Mouse (Mus musculus): ENCODE results near the gene Vwa5b2.

The Vwa5b2 gene

GRCm38 (mm10) chr16:20591076-20591705 is 1.9 kb downstream of the Vwa5b2 start:
- no peak for DNase-seq (ENCODE audit: low read depth, low spot score)

GRCm38 (mm10) chr16:20595060-20595673 is 5.9 kb downstream of the Vwa5b2 start:
- H3K27me3 ChIP-seq (ENCODE audit: control insufficient read depth, insufficient read depth, low read length, poor library complexity, severe bottlenecking): 0 out of 2 replicates have a peak, but pooled peaks cover 1% of the 10 kb centered on the region
- DNase-seq (ENCODE audit: low read depth, low spot score): no peak

More at GRCm38 (mm10) chr16:20591076-20591705, 1.9 kb downstream of the Vwa5b2 start:
- Histone ChIP-seq H3K36me3 (ENCODE audit: control insufficient read depth, insufficient read depth, low read length, poor library complexity, severe bottlenecking) (no peaks in the 10 kb centered on the region), H3K27me3 (ENCODE audit: control insufficient read depth, insufficient read depth, low read length, poor library complexity, severe bottlenecking) (0 out of 2 replicates have a peak, but pooled peaks cover 1% of the 10 kb centered on the region)

GRCm38 (mm10) chr16:20595737-20596136 is 6.5 kb downstream of the Vwa5b2 start:
- Histone ChIP-seq H3K36me3 (ENCODE audit: control insufficient read depth, insufficient read depth, low read length, poor library complexity, severe bottlenecking) (no peaks in the 10 kb centered on the region), H3K27me3 (ENCODE audit: control insufficient read depth, insufficient read depth, low read length, poor library complexity, severe bottlenecking) (0 out of 2 replicates have a peak, but pooled peaks cover 4% of the 10 kb centered on the region)
- no peak for DNase-seq (ENCODE audit: low read depth, low spot score)

More at GRCm38 (mm10) chr16:20595060-20595673, 5.9 kb downstream of the Vwa5b2 start:
- H3K36me3 ChIP-seq (ENCODE audit: control insufficient read depth, insufficient read depth, low read length, poor library complexity, severe bottlenecking): no peaks in the 10 kb centered on the region

GRCm38 (mm10) chr16:20596687-20597441 is 7.6 kb downstream of the Vwa5b2 start:
- H3K36me3 ChIP-seq (ENCODE audit: control insufficient read depth, insufficient read depth, low read length, poor library complexity, severe bottlenecking): no peaks in the 10 kb centered on the region
- 0 out of 2 replicates have a peak, but pooled peaks cover 2% of the 10 kb centered on the region for H3K27me3 ChIP-seq (ENCODE audit: control insufficient read depth, insufficient read depth, low read length, poor library complexity, severe bottlenecking)
- no peak for DNase-seq (ENCODE audit: low read depth, low spot score)

GRCm38 (mm10) chr16:20600511-20600910 is 11.2 kb downstream of the Vwa5b2 start:
- no peak for DNase-seq (ENCODE audit: low read depth, low spot score)
- no peaks in the 10 kb centered on the region for H3K36me3 ChIP-seq (ENCODE audit: control insufficient read depth, insufficient read depth, low read length, poor library complexity, severe bottlenecking)
- H3K27me3 ChIP-seq (ENCODE audit: control insufficient read depth, insufficient read depth, low read length, poor library complexity, severe bottlenecking): 0 out of 2 replicates have a peak, but pooled peaks cover 2% of the 10 kb centered on the region

GRCm38 (mm10) chr16:20604705-20605104 is 15.4 kb downstream of the Vwa5b2 start:
- Histone ChIP-seq H3K36me3 (ENCODE audit: control insufficient read depth, insufficient read depth, low read length, poor library complexity, severe bottlenecking) (no peaks in the 10 kb centered on the region), H3K27me3 (ENCODE audit: control insufficient read depth, insufficient read depth, low read length, poor library complexity, severe bottlenecking) (0 out of 2 replicates have a peak, but pooled peaks cover 2% of the 10 kb centered on the region)
- no peak for DNase-seq (ENCODE audit: low read depth, low spot score)

GRCm38 (mm10) chr16:20610501-20611356 is 21.5 kb downstream of the Vwa5b2 start:
- DNase-seq (ENCODE audit: low read depth, low spot score): peak; percentile 88
- no peaks in the 10 kb centered on the region for H3K27me3 ChIP-seq (ENCODE audit: control insufficient read depth, insufficient read depth, low read length, poor library complexity, severe bottlenecking)

GRCm38 (mm10) chr16:20611357-20612227 is 22.3 kb downstream of the Vwa5b2 start, which contains the start of the genes Eef1akmt4, Gm49333 and Alg3:
Eef1akmt4 (plus strand) TSS chr16:20611593.
Gm49333 (plus strand) TSS chr16:20611610.
Alg3 (minus strand) TSS chr16:20611735.
- DNase-seq (ENCODE audit: low read depth, low spot score): peak; percentile 90
- H3K36me3 ChIP-seq (ENCODE audit: control insufficient read depth, insufficient read depth, low read length, poor library complexity, severe bottlenecking): no peaks in the 10 kb centered on the region
- no peaks in the 10 kb centered on the region for H3K27me3 ChIP-seq (ENCODE audit: control insufficient read depth, insufficient read depth, low read length, poor library complexity, severe bottlenecking)

More at GRCm38 (mm10) chr16:20610501-20611356, 21.5 kb downstream of the Vwa5b2 start:
- no peaks in the 10 kb centered on the region for H3K36me3 ChIP-seq (ENCODE audit: control insufficient read depth, insufficient read depth, low read length, poor library complexity, severe bottlenecking)

- Histone ChIP-seq H3K36me3 (ENCODE audit: control insufficient read depth, insufficient read depth, low read length, poor library complexity, severe bottlenecking) (no peaks in the 10 kb centered on the region), H3K27me3 (ENCODE audit: control insufficient read depth, insufficient read depth, low read length, poor library complexity, severe bottlenecking) (no peaks in the 10 kb centered on the region; the same call in 1 of the 2 replicates)
- DNase-seq (ENCODE audit: low read depth, low spot score): peak; percentile 59
Measured at GRCm38 (mm10) chr16:20619541-20620398, 30.5 kb downstream of the Vwa5b2 start.

- Histone ChIP-seq H3K36me3 (ENCODE audit: control insufficient read depth, insufficient read depth, low read length, poor library complexity, severe bottlenecking) (no peaks in the 10 kb centered on the region), H3K27me3 (ENCODE audit: control insufficient read depth, insufficient read depth, low read length, poor library complexity, severe bottlenecking) (no peaks in the 10 kb centered on the region; the same call in 1 of the 2 replicates)
- DNase-seq (ENCODE audit: low read depth, low spot score): peak; percentile 12
Measured at GRCm38 (mm10) chr16:20620399-20620735, 31.1 kb downstream of the Vwa5b2 start.

- DNase-seq (ENCODE audit: low read depth, low spot score): no peak
- H3K36me3 ChIP-seq (ENCODE audit: control insufficient read depth, insufficient read depth, low read length, poor library complexity, severe bottlenecking): no peaks in the 10 kb centered on the region
- H3K27me3 ChIP-seq (ENCODE audit: control insufficient read depth, insufficient read depth, low read length, poor library complexity, severe bottlenecking): no peaks in the 10 kb centered on the region; the same call in 1 of the 2 replicates
Measured at GRCm38 (mm10) chr16:20620751-20621190, 31.5 kb downstream of the Vwa5b2 start.

GRCm38 (mm10) chr16:20621191-20621990 is 32.1 kb downstream of the Vwa5b2 start, which contains the start of gene Camk2n2:
Camk2n2 (minus strand) TSS chr16:20621287.
- Histone ChIP-seq H3K27me3 (ENCODE audit: control insufficient read depth, insufficient read depth, low read length, poor library complexity, severe bottlenecking) (no peaks in the 10 kb centered on the region; the same call in 1 of the 2 replicates), H3K36me3 (ENCODE audit: control insufficient read depth, insufficient read depth, low read length, poor library complexity, severe bottlenecking) (no peaks in the 10 kb centered on the region)
- peak; percentile 50 for DNase-seq (ENCODE audit: low read depth, low spot score)

All from splenic B cell, adult 2 months (primary cell).